Mouse (Mus musculus): Measurements from ENCODE around the gene Nav1. TPM values are rescaled to one million over a fixed set of nuclear protein-coding genes. Genes with fewer than 3 reads are reported as not detected.

Gene Nav1
- total RNA-seq, 2 experiments from 2014 or later: 6.2 to 44.1 TPM

DNA sequence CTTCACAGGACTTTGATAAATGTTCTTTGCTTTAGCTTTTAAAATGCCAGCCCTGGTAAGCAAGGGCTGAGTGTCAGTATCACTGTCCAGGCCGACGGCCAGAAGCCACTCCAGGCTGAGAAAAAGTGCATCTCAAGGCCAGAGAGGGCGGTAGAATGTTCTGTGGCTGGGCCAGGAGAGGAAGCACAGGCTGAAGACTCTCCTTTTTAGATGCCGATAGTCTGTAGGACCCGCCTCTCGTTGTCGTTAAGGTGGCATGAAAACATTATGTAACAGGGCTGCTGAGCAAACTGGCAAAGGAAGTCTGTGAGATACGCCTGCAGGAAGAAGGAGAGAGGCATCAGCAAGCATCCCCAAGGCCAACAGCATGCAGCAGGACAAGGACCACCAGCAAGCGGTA lies 221.9 kb downstream of the Nav1 start:
- no peak for ATAC-seq (ENCODE audit: poor library complexity, severe bottlenecking)

Other genes with a start within 250 kb of the Nav1 start
- gene Shisa4, start 232.1 kb downstream of the Nav1 start, total RNA-seq (2015): not detected in 2 replicates
- 0.53 TPM in 1 of 2 replicates, not detected in the other for gene Shisa4, start 232.1 kb downstream of the Nav1 start, total RNA-seq (2017)
- 33.6 and 47.9 TPM in 2 replicates for gene Ipo9, start 176.8 kb downstream of the Nav1 start, total RNA-seq (2015)
- gene Ipo9, start 176.8 kb downstream of the Nav1 start, total RNA-seq (2017): 28.6 and 29.2 TPM in 2 replicates
- gene Csrp1, start 112.8 kb upstream of the Nav1 start, total RNA-seq (2015): 86.2 and 87.6 TPM in 2 replicates
- 99.9 and 100 TPM in 2 replicates for gene Csrp1, start 112.8 kb upstream of the Nav1 start, total RNA-seq (2017)
- 0.75 TPM in 1 of 2 replicates, not detected in the other for gene Phlda3, start 158.8 kb upstream of the Nav1 start, total RNA-seq (2015)
- gene Phlda3, start 158.8 kb upstream of the Nav1 start, total RNA-seq (2017): 0.22 and 1.2 TPM in 2 replicates
- 0.36 and 0.45 TPM in 2 replicates for gene Tnni1, start 172.1 kb upstream of the Nav1 start, total RNA-seq (2015)
- not detected in 2 replicates for gene Tnni1, start 172.1 kb upstream of the Nav1 start, total RNA-seq (2017)
- gene Lad1, start 211.3 kb upstream of the Nav1 start, total RNA-seq (2015): not detected in 2 replicates
- not detected in 2 replicates for gene Lad1, start 211.3 kb upstream of the Nav1 start, total RNA-seq (2017)
- gene Tnnt2, start 229.1 kb upstream of the Nav1 start, total RNA-seq (2015): not detected in 2 replicates
- not detected in 2 replicates for gene Tnnt2, start 229.1 kb upstream of the Nav1 start, total RNA-seq (2017)

Data from megakaryocyte, adult 5-6 weeks (primary cell).